Mouse (Mus musculus) heart, embryonic 14.5 days (tissue): ENCODE data around the gene Unc5c. TPM values are rescaled to one million over a fixed set of nuclear protein-coding genes. Genes with fewer than 3 reads are reported as not detected.

ENCODE experiments used
- ATAC-seq: fragments of 200-750 bp; cut with Nextera tagmentation; 2 replicates; pipeline ENCODE4 v1.8.0; 2017; ENCODE audit warnings: low read depth, moderate TSS enrichment; ENCODE audit not compliant: insufficient number of reproducible peaks, insufficient read depth, low FRiP score
- H3K27ac ChIP-seq, 2 experiments: fragments of 200-500 bp in 1 of 2; fragments of 300-500 bp in 1 of 2; sonication (generic) in 1 of 2; replicated peaks in 1 of 2; 2 replicates each; pipeline ENCODE4 v1.5.1; 2012 to 2014; ENCODE audit warnings: low read depth in 2 of 2, low read length in 2 of 2, control low read depth in 1 of 2, mild to moderate bottlenecking in 1 of 2, mixed read lengths in 1 of 2; ENCODE audit not compliant: control insufficient read depth in 1 of 2, insufficient read depth in 1 of 2
- H3K27me3 ChIP-seq: fragments of 300-500 bp; sonication (generic); 2 replicates; pipeline ENCODE4 v1.6.1; 2014; ENCODE audit warnings: mild to moderate bottlenecking, low read length, control low read depth; ENCODE audit not compliant: control insufficient read depth, insufficient read depth
- H3K36me3 ChIP-seq: fragments of 300-500 bp; sonication (generic); 2 replicates; pipeline ENCODE4 v1.6.1; 2014; ENCODE audit warnings: mild to moderate bottlenecking, control low read depth, low read length, mixed read lengths; ENCODE audit not compliant: control insufficient read depth, insufficient read depth
- H3K4me1 ChIP-seq, 2 experiments: fragments of 200-500 bp in 1 of 2; fragments of 300-500 bp in 1 of 2; sonication (generic) in 1 of 2; 2 replicates each; pipeline ENCODE4 v1.6.1; 2012 to 2014; ENCODE audit warnings: low read length in 2 of 2, control low read depth in 1 of 2, mixed read lengths in 1 of 2; ENCODE audit not compliant: control insufficient read depth in 2 of 2, insufficient read depth in 2 of 2
- H3K4me2 ChIP-seq: fragments of 300-500 bp; sonication (generic); 2 replicates; pipeline ENCODE4 v1.6.1; 2014; ENCODE audit warnings: mild to moderate bottlenecking, low read length
- H3K4me3 ChIP-seq, 2 experiments: fragments of 200-500 bp in 1 of 2; fragments of 300-500 bp in 1 of 2; sonication (generic) in 1 of 2; 2 replicates each; pipeline ENCODE4 v1.5.1; 2012 to 2014; ENCODE audit warnings: low read length in 2 of 2, mild to moderate bottlenecking in 2 of 2, control low read depth in 1 of 2, low read depth in 1 of 2, moderate library complexity in 1 of 2; ENCODE audit not compliant: control insufficient read depth in 1 of 2, insufficient read depth in 1 of 2
- H3K9ac ChIP-seq: fragments of 300-500 bp; sonication (generic); 2 replicates; pipeline ENCODE4 v1.6.1; 2014; ENCODE audit warnings: mild to moderate bottlenecking, low read length
- H3K9me3 ChIP-seq: fragments of 300-500 bp; sonication (generic); 2 replicates; pipeline ENCODE4 v1.6.1; 2016; ENCODE audit warnings: low read length, control low read depth; ENCODE audit not compliant: control insufficient read depth
- WGBS: fragments of 180-500 bp; shearing (Covaris S2); extraction: QIAGEN DNeasy Blood & Tissue Kit; methylation state at CpG from one replicate; pipeline ENCODE4 v1.1.7; 2014; 5-methylcytosine and 5-hydroxymethylcytosine counted together
- polyA plus RNA-seq: library from polyadenylated mRNA; unstranded; fragments of >200 nt; fragmentation: Nextera tagmentation; extraction: Ambion mirVana; gene quantifications from 2 replicates; pipeline ENCODE4 v1.2.1, GENCODE M21; 2014

The Unc5c gene
- polyA plus RNA-seq, 1 experiment from 2014 or later, result 3.4 TPM

DNA sequence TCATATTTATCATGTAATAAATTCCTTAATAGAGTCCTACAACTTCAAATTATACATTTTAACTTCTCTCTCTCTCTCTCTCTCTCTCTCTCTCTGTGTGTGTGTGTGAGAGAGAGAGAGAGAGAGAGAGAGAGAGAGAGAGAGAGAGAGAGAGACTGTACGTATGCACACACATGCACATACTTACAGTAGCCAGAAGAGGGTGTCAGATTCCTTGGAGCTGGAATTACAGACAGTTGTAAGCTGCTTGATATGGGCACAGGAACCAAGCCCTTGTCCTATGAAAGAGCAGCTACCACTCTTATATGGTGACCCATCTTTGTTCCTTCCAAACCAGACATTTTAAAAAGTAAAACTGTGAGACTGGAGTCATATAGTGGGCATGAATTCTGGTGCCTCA lies 118.2 kb downstream of the Unc5c start:
- Histone ChIP-seq H3K36me3 (no peaks in the 10 kb centered on the region), H3K27ac (no peak overlapping the region), H3K4me3 (no peak overlapping the region), H3K27me3 (no peaks in the 10 kb centered on the region), H3K9ac (no peak overlapping the region), H3K9me3 (no peaks in the 10 kb centered on the region), H3K4me2 (no peak overlapping the region), H3K4me1 (no peaks in the 10 kb centered on the region)
- WGBS, result 75% methylated on average over 1 of the region's 1 CpGs
- no peak for ATAC-seq

GRCm38 (mm10) chr3:141589392-141590012 lies 124.5 kb downstream of the Unc5c start:
- H3K27me3 ChIP-seq, result no peaks in the 10 kb centered on the region
- no peak overlapping the region for H3K4me3 ChIP-seq
- ATAC-seq, result no peak
- no peak overlapping the region for H3K27ac ChIP-seq
- no peaks in the 10 kb centered on the region for H3K4me1 ChIP-seq
- H3K36me3 ChIP-seq, result no peaks in the 10 kb centered on the region
- 76% methylated on average over 4 of the region's 4 CpGs for whole genome bisulfite sequencing
- no peaks in the 10 kb centered on the region for H3K9me3 ChIP-seq
- no peak overlapping the region for H3K9ac ChIP-seq
- H3K4me2 ChIP-seq, result no peak overlapping the region

DNA sequence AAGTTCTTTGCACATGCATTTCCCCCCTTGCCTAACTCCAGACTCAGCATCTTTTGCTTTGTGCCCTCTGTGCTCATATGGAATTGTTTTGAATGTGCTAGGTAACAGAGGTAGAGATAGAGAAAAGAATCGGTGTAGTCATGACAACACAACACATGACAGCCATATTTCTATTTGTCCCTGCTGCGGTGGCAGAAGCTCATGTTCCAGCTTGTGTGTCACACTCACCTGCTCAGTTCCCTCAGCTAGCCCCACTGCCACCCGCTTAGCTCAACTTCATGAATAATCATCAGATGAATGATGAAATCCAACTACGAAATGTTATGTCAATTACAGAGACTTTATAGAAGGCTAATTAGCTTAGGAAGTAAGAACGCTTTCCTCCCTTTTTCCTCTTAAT lies 128.2 kb downstream of the Unc5c start:
- H3K36me3 ChIP-seq, result no peaks in the 10 kb centered on the region
- no peaks in the 10 kb centered on the region for H3K4me1 ChIP-seq
- no peak overlapping the region for H3K4me2 ChIP-seq
- no peak for ATAC-seq
- no peak overlapping the region for H3K4me3 ChIP-seq
- H3K9ac ChIP-seq, result no peak overlapping the region
- no peaks in the 10 kb centered on the region for H3K27me3 ChIP-seq
- no peaks in the 10 kb centered on the region for H3K9me3 ChIP-seq
- 91% methylated on average over 5 of the region's 5 CpGs for WGBS
- H3K27ac ChIP-seq, result no peak overlapping the region

GRCm38 (mm10) chr3:141594120-141594519 lies 129.1 kb downstream of the Unc5c start:
- Histone ChIP-seq H3K4me1 (no peaks in the 10 kb centered on the region), H3K9ac (no peak overlapping the region), H3K4me2 (no peak overlapping the region), H3K27ac (no peak overlapping the region), H3K9me3 (no peaks in the 10 kb centered on the region), H3K36me3 (no peaks in the 10 kb centered on the region), H3K27me3 (no peaks in the 10 kb centered on the region), H3K4me3 (no peak overlapping the region)
- ATAC-seq, result no peak
- WGBS, result 63% methylated on average over 5 of the region's 5 CpGs

- no peak overlapping the region for H3K27ac ChIP-seq
- H3K4me2 ChIP-seq, result no peak overlapping the region
- no peaks in the 10 kb centered on the region for H3K27me3 ChIP-seq
- ATAC-seq, result no peak
- WGBS, result 49% methylated on average over 3 of the region's 3 CpGs
- H3K4me3 ChIP-seq, result no peak overlapping the region
- H3K9ac ChIP-seq, result no peak overlapping the region
- H3K9me3 ChIP-seq, result no peaks in the 10 kb centered on the region
- H3K4me1 ChIP-seq, result no peaks in the 10 kb centered on the region
- no peaks in the 10 kb centered on the region for H3K36me3 ChIP-seq
These were observed 130.1 kb downstream of the Unc5c start for GRCm38 (mm10) chr3:141595073-141595472.

DNA sequence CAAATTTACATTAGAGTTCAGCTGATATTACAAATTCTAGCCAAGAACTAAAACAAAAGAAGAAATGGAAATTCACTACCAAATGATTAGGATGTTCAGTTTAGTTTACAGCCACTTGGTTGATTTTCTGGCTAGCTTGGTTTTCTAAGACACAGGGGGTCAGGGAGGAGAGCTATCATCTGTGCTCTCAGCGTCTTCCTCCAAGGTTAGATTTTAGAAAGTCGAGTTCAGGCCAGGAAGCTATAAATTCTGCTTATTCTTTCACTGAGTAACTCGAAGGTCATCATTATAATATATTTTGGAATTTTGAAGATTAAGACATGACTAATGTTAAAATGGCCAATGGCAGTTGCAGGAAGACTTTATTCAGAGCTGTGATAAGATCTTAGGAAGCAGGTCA lies 131.4 kb downstream of the Unc5c start:
- no peak overlapping the region for H3K27ac ChIP-seq
- no peaks in the 10 kb centered on the region for H3K9me3 ChIP-seq
- WGBS, result 73% methylated on average over 3 of the region's 3 CpGs
- H3K4me2 ChIP-seq, result no peak overlapping the region
- no peak overlapping the region for H3K9ac ChIP-seq
- H3K4me3 ChIP-seq, result no peak overlapping the region
- H3K36me3 ChIP-seq, result no peaks in the 10 kb centered on the region
- no peak for ATAC-seq
- H3K27me3 ChIP-seq, result no peaks in the 10 kb centered on the region
- H3K4me1 ChIP-seq, result no peaks in the 10 kb centered on the region

- Histone ChIP-seq H3K9me3 (no peaks in the 10 kb centered on the region), H3K4me3 (no peak overlapping the region), H3K9ac (no peak overlapping the region), H3K36me3 (no peaks in the 10 kb centered on the region), H3K4me1 (no peaks in the 10 kb centered on the region), H3K27ac (no peak overlapping the region), H3K27me3 (no peaks in the 10 kb centered on the region), H3K4me2 (no peak overlapping the region)
- WGBS, result 64% methylated on average over 1 of the region's 1 CpGs
- no peak for ATAC-seq
These were observed 131.9 kb downstream of the Unc5c start for GRCm38 (mm10) chr3:141596881-141597280.

DNA sequence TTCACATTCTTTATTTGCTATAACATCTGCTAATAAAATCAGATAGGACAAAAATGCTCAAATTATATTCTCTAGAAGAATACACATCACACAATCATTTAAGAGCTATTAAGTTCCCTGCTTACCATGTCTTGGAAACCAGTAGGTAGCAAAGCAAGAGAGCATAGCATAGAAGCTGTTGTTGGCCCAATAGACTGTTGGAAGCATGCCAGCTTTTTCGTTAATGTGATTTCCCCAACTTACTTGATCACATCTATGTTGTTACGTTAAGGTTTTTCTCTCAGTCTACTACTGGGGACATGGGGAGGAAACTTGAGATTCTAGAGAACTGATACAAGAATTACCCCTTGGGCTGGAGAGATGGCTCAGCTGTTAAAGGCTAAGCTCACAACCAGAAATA lies 133.0 kb downstream of the Unc5c start:
- H3K9me3 ChIP-seq, result no peaks in the 10 kb centered on the region
- no peaks in the 10 kb centered on the region for H3K27me3 ChIP-seq
- no peaks in the 10 kb centered on the region for H3K36me3 ChIP-seq
- H3K4me3 ChIP-seq, result no peak overlapping the region
- ATAC-seq, result no peak
- no peak overlapping the region for H3K4me2 ChIP-seq
- no peaks in the 10 kb centered on the region for H3K4me1 ChIP-seq
- H3K9ac ChIP-seq, result no peak overlapping the region
- WGBS, result 70% methylated on average over 2 of the region's 2 CpGs
- H3K27ac ChIP-seq, result no peak overlapping the region
